Mouse (Mus musculus) adrenal gland, adult 18-20 months (tissue): Measurements from ENCODE around the gene Numb. TPM values are rescaled to one million over a fixed set of nuclear protein-coding genes. Genes with fewer than 3 reads are reported as not detected.

Source experiments
- DNase-seq, 2 experiments: peaks; one replicate each; pipeline ENCODE4 v3.0.0; 2021 to 2022; ENCODE audit warnings: low spot score in 2 of 2
- total RNA-seq, 2 experiments: library from RNA; stranded (reverse); gene quantifications; 1 replicate in 1 of 2; 2 replicates in 1 of 2; pipeline ENCODE4 v1.2.3; 2021

Gene Numb
- total RNA-seq, 2 experiments from 2014 or later, result 51.9 to 57.5 TPM

- DNase-seq, result no peak
Observed at GRCm38 (mm10) chr12:83789051-83789780, 132.5 kb downstream of the Numb start.

- DNase-seq, result no peak
Observed at GRCm38 (mm10) chr12:83785305-83785704, 136.4 kb downstream of the Numb start.

- DNase-seq, result no peak
Observed at GRCm38 (mm10) chr12:83782669-83783068, 139.1 kb downstream of the Numb start.

- no peak for DNase-seq
Observed at GRCm38 (mm10) chr12:83781640-83782278, 140.0 kb downstream of the Numb start.

- DNase-seq, result no peak
Observed at GRCm38 (mm10) chr12:83781204-83781603, 140.5 kb downstream of the Numb start.

GRCm38 (mm10) chr12:83780181-83780580, 141.6 kb downstream of the Numb start:
- no peak for DNase-seq

GRCm38 (mm10) chr12:83776766-83777165, 145.0 kb downstream of the Numb start:
- DNase-seq, result no peak

GRCm38 (mm10) chr12:83775621-83776020, 146.1 kb downstream of the Numb start:
- DNase-seq, result no peak

- DNase-seq, result peak in 1 of 2 experiments; percentile 31
Observed at GRCm38 (mm10) chr12:83770418-83771256, 151.1 kb downstream of the Numb start.

- DNase-seq, result no peak
Observed at GRCm38 (mm10) chr12:83768235-83768899, 153.4 kb downstream of the Numb start.

- DNase-seq, result no peak
Observed at GRCm38 (mm10) chr12:83767833-83768232, 153.9 kb downstream of the Numb start.

- no peak for DNase-seq
Observed at GRCm38 (mm10) chr12:83765965-83766603, 155.7 kb downstream of the Numb start.

GRCm38 (mm10) chr12:83764519-83764918, 157.2 kb downstream of the Numb start:
- no peak for DNase-seq

- no peak for DNase-seq
Observed at GRCm38 (mm10) chr12:83764044-83764365, 157.7 kb downstream of the Numb start.

- DNase-seq, result peak in 1 of 2 experiments; percentile 12
Observed at GRCm38 (mm10) chr12:83763311-83764043, 158.3 kb downstream of the Numb start, which contains the start of gene Papln. Gene Papln (plus strand): TSS chr12:83763634.

GRCm38 (mm10) chr12:83762706-83763105, 159.0 kb downstream of the Numb start:
- DNase-seq, result peak in 1 of 2 experiments; percentile 16

GRCm38 (mm10) chr12:83760201-83760600, 161.5 kb downstream of the Numb start:
- DNase-seq, result no peak

GRCm38 (mm10) chr12:83758735-83759134, 163.0 kb downstream of the Numb start:
- DNase-seq, result no peak

GRCm38 (mm10) chr12:83752495-83752894, 169.2 kb downstream of the Numb start:
- DNase-seq, result no peak

- no peak for DNase-seq
Observed at GRCm38 (mm10) chr12:83749186-83749585, 172.5 kb downstream of the Numb start.
